In the genomic region with DNA sequence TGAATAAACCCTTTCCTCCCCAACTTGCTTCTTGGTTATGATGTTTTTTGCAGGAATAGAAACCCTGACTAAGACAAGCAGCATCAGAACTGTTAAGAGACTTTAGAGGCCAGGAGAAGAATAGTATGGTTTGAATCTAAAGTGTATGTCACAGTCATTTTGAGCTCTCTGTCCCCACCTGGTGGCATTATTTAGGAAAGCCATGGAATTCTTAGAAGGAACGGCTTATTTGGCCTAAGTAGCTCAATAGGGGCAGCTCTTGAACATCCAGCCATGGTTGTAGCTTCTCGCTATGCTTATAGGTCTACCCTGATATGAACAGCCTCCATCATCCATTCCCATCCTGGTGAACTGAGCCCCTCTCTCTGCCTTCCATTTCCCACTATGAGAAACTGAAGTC, we compare ENCODE assay signal across 8 mouse cellular contexts. TPM values are rescaled to one million over a fixed set of nuclear protein-coding genes. Genes with fewer than 3 reads are reported as not detected.
A peak's percentile ranks its signal among the peaks of the same experiment; 100 is the strongest.
DNase-seq lines count a peak whose midpoint lies in the region; ATAC-seq and TF ChIP-seq lines count a peak whose summit lies in the region.

No protein-coding gene starts in this region.

- no peaks in the 10 kb centered on the region for H3K4me1 ChIP-seq in limb, embryonic 11.5 days (ENCODE audit: control insufficient read depth, insufficient read depth, low read length)
- no peaks in the 10 kb centered on the region for H3K4me1 ChIP-seq in limb, embryonic 10.5 days
- H3K4me1 ChIP-seq in bone marrow, adult 2 months (ENCODE audit: control insufficient read depth, insufficient read depth, low read length) = no peaks in the 10 kb centered on the region
- no peaks in the 10 kb centered on the region for H3K4me1 ChIP-seq in hindbrain, postnatal 0 days (ENCODE audit: insufficient read depth, low read length)
- H3K4me1 ChIP-seq in midbrain, embryonic 13.5 days (replicated peaks) = no peaks in the 10 kb centered on the region

- peak; percentile 64; the same call in 1 of the 2 replicates for ATAC-seq in cerebellum, adult (ENCODE audit: insufficient number of reproducible peaks, low FRiP score, low TSS enrichment)
- ATAC-seq in limb, embryonic 11.5 days (ENCODE audit: insufficient number of reproducible peaks, low FRiP score, low TSS enrichment, low read depth) = no peak
- ATAC-seq in hindbrain, postnatal 0 days = peak; percentile 45; the same call in 1 of the 2 replicates
- peak; percentile 37; the same call in 1 of the 2 replicates for ATAC-seq in midbrain, embryonic 13.5 days
- ATAC-seq in inflammation-experienced regulatory T-cells, adult 6 months = no peak

- no peak for DNase-seq in cerebellum, adult 11 months
- DNase-seq in limb, embryonic 11.5 days (ENCODE audit: low spot score) = peak; percentile 50
- DNase-seq in limb, embryonic 10.5 days (ENCODE audit: low spot score) = no peak
- DNase-seq in hindbrain, postnatal 0 days (ENCODE audit: low spot score) = peak; percentile 76

- no peaks in the 10 kb centered on the region for H3K27me3 ChIP-seq in limb, embryonic 11.5 days (ENCODE audit: control insufficient read depth, insufficient read depth, low read length)
- H3K27me3 ChIP-seq in limb, embryonic 10.5 days (ENCODE audit: low read depth, poor library complexity, severe bottlenecking) = no peaks in the 10 kb centered on the region
- no peaks in the 10 kb centered on the region for H3K27me3 ChIP-seq in hindbrain, postnatal 0 days (ENCODE audit: insufficient read depth, low read length)
- no peaks in the 10 kb centered on the region for H3K27me3 ChIP-seq in midbrain, embryonic 13.5 days

- H3K27ac ChIP-seq in limb, embryonic 11.5 days (replicated peaks; ENCODE audit: low read depth, low read length) = no peak overlapping the region
- H3K27ac ChIP-seq in limb, embryonic 10.5 days = no peak overlapping the region
- H3K27ac ChIP-seq in bone marrow, adult 2 months (ENCODE audit: control insufficient read depth, insufficient read depth, low read depth, low read length, poor library complexity) = no peak overlapping the region
- H3K27ac ChIP-seq in hindbrain, postnatal 0 days = no peak overlapping the region
- no peak overlapping the region for H3K27ac ChIP-seq in midbrain, embryonic 13.5 days

- no peak overlapping the region for H3K4me2 ChIP-seq in limb, embryonic 11.5 days (ENCODE audit: low read depth, severe bottlenecking)
- no peak overlapping the region for H3K4me2 ChIP-seq in hindbrain, postnatal 0 days (ENCODE audit: low read depth, low read length)
- no peak overlapping the region for H3K4me2 ChIP-seq in midbrain, embryonic 13.5 days (replicated peaks)

- peak; percentile 13; the same call in 1 of the 2 replicates for TF ChIP-seq CTCF in bone marrow, adult 2 months (IDR thresholded peaks at IDR 0.05; ENCODE audit: control insufficient read depth, insufficient read depth, low read length)
- peak; percentile 68 for TF ChIP-seq CTCF in hindbrain, postnatal 0 days (IDR thresholded peaks at IDR 0.05; ENCODE audit: low read depth)

- H3K36me3 ChIP-seq in limb, embryonic 11.5 days (ENCODE audit: control insufficient read depth, insufficient read depth, low read length) = no peaks in the 10 kb centered on the region
- H3K36me3 ChIP-seq in limb, embryonic 10.5 days = no peaks in the 10 kb centered on the region
- no peaks in the 10 kb centered on the region for H3K36me3 ChIP-seq in hindbrain, postnatal 0 days (ENCODE audit: insufficient read depth, low read length)
- H3K36me3 ChIP-seq in midbrain, embryonic 13.5 days = no peaks in the 10 kb centered on the region

- H3K9me3 ChIP-seq in limb, embryonic 11.5 days (ENCODE audit: control insufficient read depth, low read length) = no peaks in the 10 kb centered on the region
- H3K9me3 ChIP-seq in limb, embryonic 10.5 days (replicated peaks) = no peaks in the 10 kb centered on the region
- no peaks in the 10 kb centered on the region for H3K9me3 ChIP-seq in hindbrain, postnatal 0 days (ENCODE audit: low read length)
- no peaks in the 10 kb centered on the region for H3K9me3 ChIP-seq in midbrain, embryonic 13.5 days

- no peak overlapping the region for H3K4me3 ChIP-seq in limb, embryonic 11.5 days (ENCODE audit: low read depth, low read length)
- no peak overlapping the region for H3K4me3 ChIP-seq in limb, embryonic 10.5 days
- H3K4me3 ChIP-seq in bone marrow, adult 2 months (replicated peaks; ENCODE audit: control insufficient read depth, low read depth, low read length) = no peak overlapping the region
- H3K4me3 ChIP-seq in hindbrain, postnatal 0 days (ENCODE audit: low read length) = no peak overlapping the region
- no peak overlapping the region for H3K4me3 ChIP-seq in midbrain, embryonic 13.5 days (replicated peaks)

- TF ChIP-seq POLR2A in bone marrow, adult 2 months (IDR thresholded peaks at IDR 0.05; ENCODE audit: borderline replicate concordance, control insufficient read depth, low read depth, low read length) = no peak

- H3K9ac ChIP-seq in limb, embryonic 11.5 days (ENCODE audit: low read length) = no peak overlapping the region
- H3K9ac ChIP-seq in hindbrain, postnatal 0 days (replicated peaks; ENCODE audit: low read length) = no peak overlapping the region
- H3K9ac ChIP-seq in midbrain, embryonic 13.5 days (replicated peaks) = no peak overlapping the region

- 52% methylated on average over 2 of the region's 2 CpGs for WGBS in limb, embryonic 11.5 days
- WGBS in limb, embryonic 10.5 days = 42% methylated on average over 2 of the region's 2 CpGs
- 50% methylated on average over 2 of the region's 2 CpGs for WGBS in bone marrow, adult 2 months
- 56% methylated on average over 2 of the region's 2 CpGs for WGBS in hindbrain, postnatal 0 days
- WGBS in midbrain, embryonic 13.5 days = 54% methylated on average over 2 of the region's 2 CpGs

RNA-seq across cellular contexts. Expression of a gene that starts 17.1 kb away (rescaled TPM):
- not detected in 2 replicates for polyA plus RNA-seq in limb, embryonic 11.5 days (2014; fragmentation: Nextera tagmentation; extraction: Ambion mirVana)
- polyA plus RNA-seq in limb, embryonic 10.5 days (2016; fragmentation: Nextera tagmentation; extraction: Ambion mirVana) = not detected in 2 replicates
- 1.0 TPM in 1 of 2 replicates, not detected in the other for polyA plus RNA-seq in bone marrow, adult 2 months (2011; ENCODE audit: insufficient read depth, insufficient read length, low replicate concordance, missing spikeins)
- not detected in 2 replicates for total RNA-seq in hindbrain, postnatal 0 days (2014; rRNA removed)
- polyA plus RNA-seq in hindbrain, postnatal 0 days (2015; fragmentation: Nextera tagmentation; extraction: Ambion mirVana) = not detected in 2 replicates
- polyA plus RNA-seq in midbrain, embryonic 13.5 days (2015; fragmentation: Nextera tagmentation; extraction: Ambion mirVana) = not detected in 2 replicates
- polyA plus RNA-seq in inflammation-experienced regulatory T-cells, adult 6 months (2017; shearing (Covaris generic)) = under 1 TPM in 1 of 3 experiments, not detected in 2; 0.15 TPM

RNA-seq across cellular contexts. Expression of a gene that starts 40.1 kb away (rescaled TPM):
- 94.3 and 99.4 TPM in 2 replicates for polyA plus RNA-seq in limb, embryonic 11.5 days (2014; fragmentation: Nextera tagmentation; extraction: Ambion mirVana)
- 81.6 and 93.8 TPM in 2 replicates for polyA plus RNA-seq in limb, embryonic 10.5 days (2016; fragmentation: Nextera tagmentation; extraction: Ambion mirVana)
- polyA plus RNA-seq in bone marrow, adult 2 months (2011; ENCODE audit: insufficient read depth, insufficient read length, low replicate concordance, missing spikeins) = 13.8 and 18.6 TPM in 2 replicates
- 51.8 and 58.2 TPM in 2 replicates for total RNA-seq in hindbrain, postnatal 0 days (2014; rRNA removed)
- polyA plus RNA-seq in hindbrain, postnatal 0 days (2015; fragmentation: Nextera tagmentation; extraction: Ambion mirVana) = 63.4 and 66.6 TPM in 2 replicates
- 65.0 and 68.5 TPM in 2 replicates for polyA plus RNA-seq in midbrain, embryonic 13.5 days (2015; fragmentation: Nextera tagmentation; extraction: Ambion mirVana)
- polyA plus RNA-seq in inflammation-experienced regulatory T-cells, adult 6 months (2017; shearing (Covaris generic)) = 10 to 100 TPM; 42.4 to 54.0 (median 47.9) TPM

Comparison
In these comparisons a context has a peak if more than half of its experiments do, and no peak if none do; other contexts are left out.
1. DNase-seq: peak in limb, embryonic 11.5 days (single experiment) and hindbrain, postnatal 0 days (single experiment); none in cerebellum, adult 11 months (single experiment) and limb, embryonic 10.5 days (single experiment).
2. ATAC-seq: peak in cerebellum, adult (single experiment), hindbrain, postnatal 0 days (single experiment) and midbrain, embryonic 13.5 days (single experiment); none in limb, embryonic 11.5 days (single experiment) and inflammation-experienced regulatory T-cells, adult 6 months (single experiment).